Mouse (Mus musculus) bone marrow macrophage, adult 2 months (primary cell): ENCODE results near the gene Dgcr6.

ENCODE experiments used
- CTCF ChIP-seq: IDR thresholded peaks from 2 replicates; pipeline ENCODE4 v1.5.1; 2012; ENCODE audit warnings: low read depth, mild to moderate bottlenecking, low read length, moderate library complexity
- POLR2A ChIP-seq: IDR thresholded peaks from 2 replicates; pipeline ENCODE4 v1.6.1; 2012; ENCODE audit warnings: mild to moderate bottlenecking, low read depth, low read length, borderline replicate concordance

GRCm38 (mm10) chr16:18087101-18087500 is 34.4 kb downstream of the Dgcr6 start:
- no peak for TF ChIP-seq POLR2A
- no peak for TF ChIP-seq CTCF
